Mouse (Mus musculus) liver, adult (tissue): ENCODE measurements around the gene Gm9936.

Source experiments
- GATA4 ChIP-seq: IDR thresholded peaks from 2 replicates; pipeline ENCODE4 v1.6.1; 2014; ENCODE audit warnings: mild to moderate bottlenecking, low read length; ENCODE audit not compliant: insufficient replicate concordance

Gene Gm9936

DNA sequence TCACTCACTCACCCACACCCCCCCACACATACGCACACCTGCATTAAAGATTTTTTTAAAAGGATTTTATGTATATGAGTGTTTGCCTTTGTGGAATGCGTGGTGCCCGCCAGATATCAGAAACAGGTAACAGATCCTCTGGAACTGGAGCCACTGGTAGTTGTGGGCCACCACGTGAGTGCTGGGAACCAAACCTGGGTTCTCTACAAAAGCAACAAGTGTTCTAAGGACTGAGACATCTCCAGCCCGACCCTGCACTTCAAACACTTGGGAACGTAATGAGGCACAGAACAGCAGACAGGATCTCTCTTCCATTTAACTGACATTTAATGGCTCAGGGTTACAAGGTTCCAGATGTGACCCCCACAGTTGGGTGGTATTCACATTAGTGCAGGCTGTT, 50.6 kb downstream of the Gm9936 start:
- TF ChIP-seq GATA4 = no peak

DNA sequence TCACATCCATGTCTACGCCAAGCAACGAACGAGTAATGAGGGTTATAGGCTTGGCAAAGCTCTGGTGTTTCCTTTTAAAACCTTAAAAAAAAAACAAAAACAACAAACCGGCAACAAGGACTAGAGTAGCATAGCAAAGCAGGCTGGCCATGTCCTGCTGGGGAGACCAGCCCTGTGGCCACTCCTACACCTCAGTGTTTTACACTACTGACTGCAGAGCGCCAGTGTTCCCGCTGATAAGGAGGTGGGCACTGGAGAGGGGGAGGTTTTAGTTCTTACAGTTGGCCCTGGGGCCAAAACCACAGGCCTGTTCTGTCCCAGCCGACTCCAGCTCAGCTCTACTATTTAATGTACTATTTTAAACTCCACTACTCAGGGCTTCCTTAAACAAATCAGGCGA, 51.0 kb downstream of the Gm9936 start:
- TF ChIP-seq GATA4 = no peak

DNA sequence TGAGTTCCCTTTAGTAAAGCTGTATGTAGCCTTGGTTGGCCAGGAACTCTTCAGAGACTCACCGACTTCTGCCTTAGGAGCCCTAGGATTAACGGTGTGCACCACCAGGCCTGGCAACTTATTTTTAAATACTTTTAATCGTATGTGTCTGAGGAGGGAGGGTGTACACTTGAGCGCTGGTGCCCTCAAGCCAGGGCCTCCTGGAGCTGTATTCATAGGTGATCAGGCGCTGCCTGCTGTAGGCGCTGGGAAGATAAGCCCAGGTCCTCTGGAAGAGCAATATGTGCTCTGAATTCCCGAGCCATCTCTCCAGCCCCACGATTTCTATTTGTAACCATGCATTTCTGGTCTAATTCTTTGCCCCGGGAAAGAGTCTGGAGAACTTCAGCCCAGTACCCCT, 51.4 kb downstream of the Gm9936 start:
- no peak for TF ChIP-seq GATA4

DNA sequence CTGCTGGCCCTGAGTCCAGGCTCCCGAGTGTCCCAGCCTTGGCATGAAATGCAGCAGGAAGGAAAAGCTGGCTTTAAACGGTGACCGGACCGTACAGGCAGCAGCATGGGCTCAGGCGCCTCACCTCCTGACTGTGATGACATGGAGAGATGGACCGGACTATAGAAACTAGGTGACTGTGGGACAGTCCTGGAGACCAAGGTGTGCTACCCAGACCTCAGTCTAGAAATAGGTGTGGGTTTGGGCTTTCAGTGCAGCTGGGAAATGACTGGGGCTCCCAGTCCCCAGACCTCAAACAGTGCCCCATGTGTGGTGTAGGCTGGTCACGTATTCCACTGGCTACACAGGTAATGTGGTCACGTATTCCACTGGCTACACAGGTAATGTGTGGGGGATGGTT, 51.8 kb downstream of the Gm9936 start:
- TF ChIP-seq GATA4 = no peak
